Mouse (Mus musculus): ENCODE results near the gene Wdr74.

DNA sequence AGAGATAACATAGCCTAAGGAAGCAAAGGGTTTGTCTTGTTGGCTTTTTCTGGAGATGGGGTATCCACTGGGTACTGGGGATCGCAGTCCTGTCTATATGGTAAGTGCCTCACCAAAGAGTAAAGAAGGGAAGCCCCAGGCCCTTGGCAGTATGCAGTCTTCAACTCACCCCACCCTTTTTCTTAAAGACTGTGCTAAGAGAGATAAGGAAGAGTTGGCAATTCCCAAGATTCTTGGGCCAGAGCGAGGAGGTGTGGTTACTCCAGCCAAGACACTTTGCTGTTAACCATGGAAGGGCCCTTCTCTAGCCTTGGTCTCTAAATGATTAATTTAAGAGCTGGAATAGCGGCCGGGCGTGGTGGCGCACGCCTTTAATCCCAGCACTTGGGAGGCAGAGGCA is 28.7 kb upstream of the Wdr74 start:
- TF ChIP-seq CTCF (IDR thresholded peaks at IDR 0.05; ENCODE audit: borderline replicate concordance, extremely low read depth, insufficient read depth, insufficient read length): no peak
- TF ChIP-seq POLR2A (IDR thresholded peaks at IDR 0.05; ENCODE audit: borderline replicate concordance, extremely low read depth, insufficient read depth, insufficient read length, poor library complexity, severe bottlenecking): no peak
